Mouse (Mus musculus): ENCODE measurements at regions not wholly inside any gene's neighbourhood (a gene's known extent, or its start where the extent isn't known, plus 50 kb on each side); places are given as distances from the start of the nearest gene placed in this dataset.

DNA sequence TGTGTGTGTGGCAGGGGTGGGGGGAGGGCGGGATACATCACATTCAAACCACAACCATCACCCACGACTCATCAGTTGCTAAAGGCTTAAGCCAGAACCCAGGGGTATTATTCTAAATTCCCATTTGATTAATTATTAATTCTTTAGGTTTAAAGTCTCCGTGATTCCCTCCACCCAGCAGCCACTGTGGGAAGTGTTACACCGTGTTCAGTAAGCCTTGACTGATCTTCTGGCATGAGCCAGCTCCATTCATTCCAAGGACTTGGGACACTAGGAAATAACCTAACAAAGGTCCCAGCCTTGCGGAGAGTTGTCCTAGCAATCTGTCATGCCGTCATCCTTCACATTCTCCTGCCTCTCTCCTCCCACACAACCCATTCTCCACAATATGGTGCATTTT lies 256.6 kb downstream of the Rps15a start:
- DNase-seq = no peak

DNA sequence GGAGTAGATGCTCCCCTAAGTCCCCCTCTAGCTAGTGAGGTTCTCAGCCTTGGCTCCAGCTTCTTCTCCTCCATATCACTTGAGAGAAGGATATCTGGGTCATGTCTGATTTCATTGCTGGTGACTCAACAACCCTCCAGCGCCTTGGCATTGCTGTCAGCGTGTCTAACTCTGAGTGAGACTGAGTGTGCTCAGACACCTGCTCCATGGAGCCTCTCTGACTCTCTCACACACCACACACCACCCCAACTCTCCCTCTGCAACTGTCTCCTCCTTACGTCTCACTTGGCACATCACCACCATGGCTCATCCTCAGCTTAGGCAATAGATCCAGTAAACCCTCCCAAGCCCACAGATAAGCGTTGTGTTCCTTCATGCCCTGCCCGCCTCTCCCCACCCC lies 260.0 kb downstream of the Rps15a start:
- DNase-seq = no peak

DNA sequence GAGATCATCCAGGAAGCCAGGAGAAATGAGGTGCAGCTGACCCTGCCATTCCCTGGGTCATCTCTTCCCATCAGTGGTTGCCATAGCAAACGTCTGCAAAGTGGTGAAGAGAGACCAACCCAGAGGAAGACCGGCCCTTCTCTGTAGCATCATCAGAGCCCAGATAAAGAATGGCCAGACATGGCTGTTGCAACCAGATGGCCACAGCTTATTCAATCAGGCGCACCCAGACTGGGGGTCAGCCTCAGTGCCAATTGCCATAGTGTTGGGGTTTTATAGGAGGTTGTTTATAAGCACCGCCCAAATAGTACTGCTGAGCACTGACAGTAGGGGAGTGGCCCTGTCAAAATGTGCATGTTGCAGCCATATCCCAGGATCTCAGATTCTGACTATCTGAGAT lies 262.3 kb downstream of the Rps15a start:
- DNase-seq = no peak

DNA sequence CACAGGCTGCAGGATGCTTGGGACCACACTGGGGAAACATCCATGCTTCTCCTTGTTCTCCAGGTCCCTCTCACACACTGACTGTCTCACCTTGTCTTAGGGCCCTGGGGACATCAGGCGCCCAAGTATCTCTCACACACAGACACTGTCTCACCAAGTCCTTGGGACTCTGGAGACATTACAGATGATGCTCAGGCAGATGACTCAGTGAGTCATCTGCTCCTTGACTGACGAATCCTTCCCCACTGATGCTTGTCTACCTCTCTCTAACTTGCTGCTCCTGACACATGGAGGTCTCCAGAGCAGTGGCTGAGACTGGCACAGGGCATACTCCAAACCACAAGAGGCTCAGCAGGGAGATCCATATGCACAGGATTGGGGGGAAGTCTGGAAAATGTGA lies 263.1 kb downstream of the Rps15a start:
- no peak for DNase-seq

DNA sequence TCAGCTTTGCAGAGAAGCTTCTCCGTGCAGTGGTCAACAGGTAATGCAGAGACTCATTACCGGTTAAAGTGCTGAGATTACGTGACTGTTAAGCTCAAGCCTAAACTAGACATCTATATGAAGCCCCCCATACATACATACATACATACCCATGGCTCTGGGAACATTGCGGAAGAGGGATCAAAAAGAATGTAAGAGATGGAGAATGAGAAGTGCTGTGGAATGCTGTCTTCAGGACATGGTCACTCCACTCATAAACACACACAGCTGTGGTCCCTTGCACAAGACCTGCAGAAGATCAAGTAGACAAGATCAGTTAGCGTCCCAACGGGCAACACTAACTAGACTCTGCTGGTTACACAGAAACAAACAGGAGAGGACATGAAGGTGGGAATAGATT lies 265.2 kb downstream of the Rps15a start:
- no peak for DNase-seq

DNA sequence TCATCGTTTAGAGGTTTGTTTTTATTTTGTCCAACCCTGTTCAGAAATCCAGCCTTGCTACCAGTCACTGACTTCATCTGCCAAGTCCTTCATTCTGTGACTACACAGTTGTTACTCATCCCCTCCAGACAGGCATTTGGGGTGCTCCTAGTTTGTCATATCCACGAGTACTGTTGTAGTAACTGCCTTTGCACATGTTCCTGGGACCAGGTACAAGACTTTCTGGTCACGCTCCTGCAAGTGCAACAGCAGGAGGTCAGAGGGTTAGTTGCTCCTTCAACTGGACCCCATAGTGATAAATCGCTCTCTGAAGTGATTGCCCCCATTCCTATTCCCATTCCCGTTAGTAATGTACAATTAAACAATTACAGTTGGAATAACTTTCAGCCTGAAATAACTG lies 269.9 kb downstream of the Rps15a start:
- DNase-seq = no peak

DNA sequence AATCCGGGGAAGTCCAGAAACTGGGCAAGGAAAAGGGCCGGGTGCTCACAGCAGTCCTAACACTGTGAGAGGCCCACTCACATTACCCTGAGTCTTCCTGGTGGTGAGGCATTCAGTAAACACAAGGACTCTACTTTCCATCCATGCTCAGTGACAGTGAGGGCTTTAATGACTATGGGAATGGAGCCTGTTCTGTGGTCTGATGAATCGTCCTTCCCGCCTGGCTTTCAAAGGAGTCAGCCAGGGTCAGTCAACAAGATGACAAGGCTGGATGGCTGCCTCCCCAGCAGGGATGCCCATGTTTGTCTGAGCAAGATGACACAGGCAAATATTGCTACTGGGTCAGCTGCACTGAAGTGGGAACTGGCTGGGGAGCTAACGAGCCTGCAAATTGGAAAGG lies 273.2 kb downstream of the Rps15a start:
- DNase-seq = no peak

DNA sequence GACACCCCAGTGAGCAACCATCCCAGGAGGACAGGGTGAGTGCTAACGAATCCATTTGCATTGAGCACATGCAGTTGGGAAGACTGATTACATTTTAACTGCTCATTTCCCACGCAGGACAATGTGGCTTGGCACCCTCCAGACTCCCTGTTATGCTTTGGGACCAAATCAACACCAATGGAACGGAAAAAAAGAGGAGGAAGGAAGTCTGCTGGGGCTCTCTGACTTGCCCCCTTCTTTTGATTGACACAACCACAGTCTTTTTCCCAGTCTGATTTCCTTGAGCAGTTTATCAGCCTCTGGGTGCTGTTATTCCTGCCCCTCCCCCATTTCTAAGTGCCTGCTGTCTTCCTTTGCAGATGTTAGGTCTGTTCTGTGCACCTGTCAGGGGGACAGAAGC lies 321.0 kb downstream of the Rps15a start:
- DNase-seq = no peak

DNA sequence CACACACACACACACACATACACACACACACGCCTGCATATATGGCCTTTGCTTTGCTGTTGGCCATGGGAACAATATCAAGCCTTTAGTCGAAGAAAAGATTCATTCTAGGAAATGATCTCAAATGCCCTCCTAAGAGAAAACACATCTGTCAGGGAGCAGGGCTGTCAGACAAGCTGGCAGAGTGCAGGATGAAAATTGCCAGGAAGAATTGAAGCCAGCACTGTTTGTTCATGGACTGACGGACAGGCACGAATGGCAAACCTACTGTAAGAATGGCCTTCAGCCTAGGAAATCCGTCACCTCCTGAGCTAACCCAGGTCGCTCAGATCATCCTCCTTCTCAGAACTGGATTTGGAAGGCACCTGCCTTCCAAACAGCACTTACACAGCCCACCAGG lies 322.0 kb downstream of the Rps15a start:
- no peak for DNase-seq

DNA sequence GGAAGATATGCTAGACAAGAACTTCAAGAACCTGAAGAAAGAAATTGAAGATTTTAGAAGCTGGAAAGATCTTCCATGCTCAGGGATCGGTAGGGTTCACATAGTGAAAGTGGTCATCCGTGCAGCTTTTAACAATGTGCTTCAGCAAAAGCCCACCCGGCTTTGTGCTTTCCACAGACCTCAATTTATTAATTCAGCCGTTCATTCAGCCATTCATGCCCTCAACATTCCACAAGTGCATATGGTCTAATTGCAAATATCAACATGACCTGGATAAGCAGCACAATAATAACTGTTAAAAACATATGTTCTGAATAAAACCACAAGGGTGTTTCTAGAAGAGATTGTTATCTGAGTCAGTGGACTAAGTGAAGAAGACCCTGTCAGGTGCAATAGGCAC lies 323.5 kb downstream of the Rps15a start:
- DNase-seq = no peak

DNA sequence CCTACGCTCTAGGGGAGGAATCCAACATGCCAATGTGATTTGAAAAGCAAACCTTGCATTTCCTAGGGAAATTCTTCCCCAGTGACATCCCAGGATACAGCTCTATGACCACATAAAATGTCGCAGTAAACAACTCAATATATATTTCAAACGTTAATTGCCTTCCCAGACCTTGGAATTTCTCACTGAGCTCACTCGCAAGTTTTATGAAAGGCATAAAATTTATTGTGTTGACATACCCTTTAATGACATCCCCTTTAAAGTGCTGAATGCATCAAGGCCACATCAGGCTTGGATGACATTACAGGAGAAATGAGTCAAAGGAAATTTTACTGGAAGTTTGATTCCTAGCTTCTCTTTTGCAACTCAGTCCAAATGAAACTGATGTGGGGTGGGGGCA lies 337.0 kb downstream of the Rps15a start:
- no peak for DNase-seq

DNA sequence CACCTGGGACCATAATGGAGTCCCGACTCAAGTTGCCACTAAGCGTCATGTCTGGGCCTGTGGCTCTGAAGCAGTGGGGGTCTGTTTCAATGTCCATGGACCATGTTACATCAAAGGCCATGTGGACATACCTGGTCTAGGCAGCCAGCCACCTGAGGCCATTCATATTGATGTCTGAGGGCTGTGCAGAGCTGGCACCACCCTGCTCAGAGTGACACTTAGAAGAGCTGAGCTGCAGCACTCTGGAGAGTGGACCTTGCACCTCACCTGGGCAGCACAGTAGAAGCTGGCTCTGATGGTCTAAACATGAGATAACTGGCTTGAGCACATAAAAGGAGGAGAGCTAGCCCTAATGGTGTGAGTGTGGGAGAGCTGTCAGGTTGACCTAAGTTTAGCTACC lies 338.1 kb downstream of the Rps15a start:
- no peak for DNase-seq

DNA sequence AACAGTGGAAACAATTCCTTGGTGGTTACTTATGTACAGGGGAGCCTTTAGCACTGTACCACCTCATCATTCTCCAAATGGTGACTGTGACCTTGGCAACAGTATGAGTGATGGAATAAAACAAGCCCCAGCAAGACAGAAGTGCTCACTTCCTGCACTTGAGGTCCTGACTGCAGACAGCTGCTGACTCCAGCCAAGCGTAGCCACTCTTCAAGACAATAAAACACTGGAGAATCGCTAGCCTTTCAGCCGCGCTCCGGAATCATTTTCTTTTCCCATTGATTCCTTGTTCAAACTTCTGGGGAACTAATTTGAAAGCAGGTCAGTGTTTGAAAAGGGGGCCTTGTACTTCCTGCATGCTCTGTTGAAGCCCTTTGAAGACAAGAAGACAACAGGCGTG lies 344.2 kb downstream of the Rps15a start:
- DNase-seq = no peak

DNA sequence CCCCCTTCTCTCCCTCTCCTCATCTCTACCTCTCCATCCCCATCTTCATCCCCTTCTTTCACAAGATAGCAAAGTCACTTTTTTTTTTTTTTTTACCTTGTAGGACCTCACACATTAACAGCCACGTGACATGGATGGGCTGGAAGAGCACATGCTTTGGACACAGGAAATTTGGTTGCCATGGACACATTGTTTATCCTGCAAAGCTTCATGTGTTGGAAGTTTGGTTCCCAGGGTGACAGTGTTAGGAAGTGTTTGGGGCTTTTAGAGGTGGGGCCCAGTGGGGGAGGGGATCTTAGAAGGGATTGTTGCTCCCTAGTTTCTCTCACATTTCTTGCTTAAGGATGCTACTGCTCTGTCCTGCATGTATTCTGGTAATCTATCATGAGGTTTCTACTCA lies 356.5 kb downstream of the Rps15a start:
- no peak for DNase-seq

DNA sequence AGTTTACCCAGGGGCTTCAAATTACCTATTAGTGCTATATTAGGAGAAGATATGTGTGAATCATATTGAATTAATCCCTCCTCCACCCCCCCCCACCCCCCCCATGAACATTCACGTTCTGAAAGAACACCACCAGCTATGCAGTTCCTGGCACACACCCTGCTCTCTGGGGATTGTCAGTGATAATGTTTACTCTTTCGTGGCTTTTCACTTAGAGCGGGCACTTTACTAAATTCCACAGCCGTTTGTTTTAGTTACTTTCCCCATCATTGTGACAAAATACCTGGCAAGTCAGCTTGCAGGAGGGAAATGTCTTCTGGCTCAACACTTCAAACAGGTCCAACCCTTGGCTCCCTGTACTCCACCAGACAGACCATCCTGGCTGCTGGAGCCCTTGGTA lies 359.0 kb downstream of the Rps15a start:
- no peak for DNase-seq

DNA sequence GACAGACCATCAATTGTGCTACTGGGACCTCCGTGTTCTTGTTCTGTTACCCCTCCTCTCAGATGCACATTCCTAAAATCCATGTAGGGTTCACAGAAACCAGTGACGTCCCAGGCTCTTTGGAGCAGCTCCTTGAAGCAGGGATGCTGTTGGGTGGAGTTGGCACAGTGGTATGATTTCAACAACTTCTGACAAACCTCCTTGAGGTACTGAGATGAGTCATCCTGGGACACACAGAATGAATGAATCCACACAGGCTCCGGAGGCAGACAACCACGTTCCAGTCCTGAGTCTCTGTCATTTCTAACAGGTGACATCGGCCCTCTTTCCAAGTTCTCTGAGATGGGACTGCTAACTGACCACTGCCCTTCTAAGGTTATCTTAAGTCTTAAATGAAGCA lies 360.2 kb downstream of the Rps15a start:
- DNase-seq = no peak

DNA sequence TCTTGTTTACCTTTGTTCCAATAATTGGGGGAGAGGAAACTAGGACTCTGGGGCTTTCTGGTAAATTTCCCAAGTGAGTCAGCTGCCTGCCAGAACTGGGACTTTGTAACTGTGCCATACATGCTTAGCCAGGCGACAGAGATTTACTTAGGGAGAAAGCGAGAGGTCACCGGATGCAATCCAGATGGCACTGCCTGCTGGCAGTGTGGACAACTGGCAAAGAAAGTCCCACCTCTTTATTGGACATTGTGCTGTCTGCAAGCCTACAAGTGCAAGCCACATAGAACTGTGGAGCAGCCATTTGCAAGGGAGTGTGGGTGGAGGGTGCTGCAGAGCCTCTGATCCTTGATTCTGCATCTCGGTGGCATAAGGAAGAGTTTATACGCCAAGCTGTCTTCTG lies 362.7 kb downstream of the Rps15a start:
- DNase-seq = no peak

DNA sequence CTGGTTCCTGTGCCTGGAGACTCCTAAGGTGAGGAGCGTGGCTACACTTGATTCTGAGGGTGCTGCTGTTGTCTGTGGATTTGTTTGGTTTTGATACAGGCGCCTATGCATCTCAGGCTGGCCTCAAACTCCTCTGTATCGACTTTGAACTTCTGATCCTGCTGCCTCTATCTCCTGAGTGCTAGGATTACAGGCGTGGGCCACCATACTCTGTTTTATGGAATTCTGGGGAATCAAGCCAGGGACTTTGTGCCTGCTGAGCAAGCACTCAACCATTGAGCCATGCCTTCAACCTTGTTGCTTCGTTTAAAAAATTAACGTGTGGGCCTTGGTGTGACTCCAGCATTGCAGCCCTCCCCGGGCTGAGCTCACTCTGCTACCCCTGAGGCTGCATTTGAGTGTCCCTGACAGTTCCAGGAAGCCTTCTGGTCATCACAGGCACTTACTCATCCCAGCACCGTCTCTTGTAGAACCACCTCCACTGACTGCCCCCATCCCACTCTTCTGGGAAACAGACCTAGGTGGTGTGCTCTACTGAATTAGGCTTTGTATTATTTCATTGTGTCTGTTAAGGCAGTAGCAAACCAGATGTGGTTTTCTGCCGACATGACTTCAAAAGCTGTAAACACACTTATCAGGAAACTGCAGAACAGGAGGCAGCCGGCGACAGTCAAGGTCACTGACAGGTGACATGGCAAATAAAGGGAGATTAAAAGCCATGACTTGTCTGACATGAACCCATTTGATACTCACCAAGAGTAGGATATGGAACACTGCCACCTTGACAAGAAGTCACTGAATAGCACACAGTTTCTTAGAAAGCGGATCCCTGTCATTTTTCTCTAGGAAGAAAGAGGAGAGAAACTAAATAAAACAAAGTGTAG lies 363.4 kb downstream of the Rps15a start:
- no peak for DNase-seq

DNA sequence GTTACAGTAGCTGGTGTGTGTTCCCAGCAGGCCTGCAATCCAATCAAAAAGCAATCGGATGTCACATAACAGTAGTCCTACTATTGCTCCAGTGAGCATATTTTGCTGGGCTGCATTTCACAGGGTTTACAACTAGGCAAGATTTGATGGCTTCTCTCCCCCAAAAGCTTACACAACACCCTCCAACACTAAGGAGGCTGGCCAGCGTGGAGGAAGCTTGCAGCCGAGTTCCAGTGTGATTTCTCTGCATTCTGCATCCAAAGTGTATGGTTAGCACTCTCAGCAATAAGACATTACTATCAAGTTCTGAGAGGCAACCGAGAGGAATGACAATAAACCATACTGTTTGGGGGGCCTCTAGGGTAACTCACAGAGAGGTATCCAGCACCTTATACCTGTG lies 367.2 kb downstream of the Xylt1 start:
- DNase-seq = no peak

DNA sequence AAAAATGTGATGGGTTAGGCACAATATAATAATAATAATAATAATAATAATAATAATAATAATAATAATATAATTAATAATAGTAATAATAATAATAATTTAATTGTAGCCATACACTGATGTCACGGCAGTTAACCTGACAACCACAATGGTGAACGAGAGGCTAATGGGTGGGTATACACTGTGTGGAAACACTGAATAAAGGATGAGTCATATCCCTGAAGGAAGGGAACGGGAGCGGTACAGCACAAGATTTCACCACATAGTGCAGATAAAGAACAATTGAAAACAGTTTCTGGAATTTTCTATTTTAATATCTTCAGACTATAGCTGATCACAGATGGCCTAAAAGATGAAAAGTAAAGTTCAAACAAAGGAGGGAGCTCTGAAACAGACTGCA lies 365.6 kb downstream of the Xylt1 start:
- DNase-seq = no peak

DNA sequence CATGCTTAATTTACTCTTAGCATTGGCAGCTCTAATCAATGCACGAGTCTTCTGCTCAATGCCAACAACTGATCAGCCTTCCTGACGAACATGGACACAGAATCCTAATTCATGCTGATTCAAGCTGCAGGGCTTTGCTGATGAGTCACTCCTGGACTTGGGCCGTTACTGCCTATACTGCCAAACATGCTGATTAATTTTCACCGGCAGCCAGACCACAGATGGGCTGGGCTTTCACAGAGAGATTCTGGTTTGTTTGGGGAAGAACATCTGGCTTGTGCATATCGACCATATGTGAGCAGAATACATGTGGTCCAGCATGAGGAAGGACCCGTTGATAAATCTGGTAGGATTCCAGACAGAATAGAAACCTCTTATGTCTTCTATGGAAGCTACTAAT lies 358.9 kb downstream of the Xylt1 start:
- no peak for DNase-seq

DNA sequence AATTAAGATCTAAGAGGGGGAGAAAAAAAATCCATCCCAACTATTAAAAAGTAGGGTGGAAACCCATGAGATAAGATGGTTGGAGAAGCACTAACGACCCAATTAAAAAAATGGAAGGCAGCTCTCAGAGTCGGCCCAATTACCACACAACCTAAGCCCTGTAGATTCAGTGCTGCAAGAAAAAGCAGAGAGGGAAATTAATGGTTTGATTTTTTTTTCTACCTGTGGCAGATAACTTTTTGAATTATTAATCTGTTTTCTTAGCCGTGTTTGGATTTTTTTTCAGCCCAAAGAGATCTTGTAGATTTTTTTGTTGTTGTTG lies 354.9 kb downstream of the Xylt1 start:
- no peak for DNase-seq

DNA sequence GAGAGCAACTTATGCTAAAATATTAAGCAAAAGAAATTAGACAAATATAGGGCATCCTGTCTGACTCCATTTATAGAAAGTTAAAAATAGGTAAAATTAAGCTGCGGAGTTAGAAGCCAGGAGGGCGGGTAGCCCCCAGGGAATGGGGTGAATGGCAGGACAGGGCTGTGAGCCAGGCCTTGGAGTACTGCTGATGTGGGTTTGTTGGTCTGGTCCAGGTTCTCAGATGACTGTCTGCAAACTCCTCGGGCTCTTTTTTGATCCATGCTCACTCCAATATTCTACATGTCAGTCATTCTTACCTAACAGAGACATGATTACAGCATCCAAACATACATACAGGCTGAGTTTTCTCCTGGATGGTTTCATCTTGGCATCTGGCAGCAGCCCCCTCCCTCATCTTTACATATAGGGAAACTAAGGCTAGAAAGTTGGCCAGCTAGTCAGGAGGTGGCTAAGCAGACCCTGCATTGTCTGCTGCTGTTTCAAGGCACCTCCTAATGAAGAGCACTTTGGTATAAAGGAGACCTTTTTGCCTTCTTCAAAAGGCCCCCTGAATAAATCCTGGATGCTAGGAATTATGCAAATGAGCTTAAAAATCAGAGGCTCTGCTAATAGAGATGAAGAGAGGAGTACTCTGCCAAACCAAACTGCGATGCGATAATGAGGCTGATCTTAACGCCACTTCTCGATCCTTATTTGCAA lies 354.4 kb downstream of the Xylt1 start:
- DNase-seq = no peak

DNA sequence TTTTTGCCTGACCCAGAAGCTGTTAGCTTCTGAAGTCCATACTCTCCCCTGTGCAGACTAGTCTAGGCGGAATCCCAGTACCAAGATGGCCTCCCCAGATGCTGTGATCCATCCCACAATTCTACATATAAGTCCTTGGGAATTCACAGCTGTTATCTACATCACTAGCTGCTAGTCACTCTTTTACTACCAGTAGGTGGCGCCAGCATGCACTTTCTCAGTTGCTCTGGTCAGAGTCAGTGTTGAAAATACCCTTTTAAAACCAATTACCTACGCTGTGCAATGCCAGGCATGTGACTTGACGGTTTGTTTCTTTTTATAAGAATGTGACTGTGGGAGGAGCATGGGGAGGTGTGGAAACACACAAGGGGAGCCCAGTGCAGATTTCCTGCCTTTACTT lies 348.3 kb downstream of the Xylt1 start:
- DNase-seq = peak in 1 of 2 experiments; percentile 17
